Mouse (Mus musculus) thymus, adult 2 months (tissue): Measurements from ENCODE around the gene Zmiz1.

Source experiments
- CTCF ChIP-seq: fragments of 200-500 bp; IDR thresholded peaks from 2 replicates; pipeline ENCODE4 v1.5.1; 2012; ENCODE audit warnings: mild to moderate bottlenecking, control low read depth, low read length, moderate library complexity, borderline replicate concordance; ENCODE audit not compliant: control insufficient read depth, poor library complexity, insufficient read depth; ENCODE audit errors: extremely low read depth
- POLR2A ChIP-seq: fragments of 200-500 bp; IDR thresholded peaks from 2 replicates; pipeline ENCODE4 v1.6.1; 2012; ENCODE audit warnings: mild to moderate bottlenecking, low read length, control low read depth, moderate library complexity; ENCODE audit not compliant: control insufficient read depth, poor library complexity, insufficient read depth; ENCODE audit errors: extremely low read depth

- TF ChIP-seq CTCF (no peak), POLR2A (no peak)
These were observed 89.7 kb downstream of the Zmiz1 start for GRCm38 (mm10) chr14:25548650-25549049.
